Mouse (Mus musculus) midbrain, embryonic 15.5 days (tissue): ENCODE results near the gene Tax1bp1. TPM values are rescaled to one million over a fixed set of nuclear protein-coding genes. Genes with fewer than 3 reads are reported as not detected.

ENCODE experiments used
- ATAC-seq: fragments of 200-750 bp; cut with Nextera tagmentation; replicated peaks from 2 replicates; pipeline ENCODE4 v1.8.0; 2017; ENCODE audit warnings: moderate TSS enrichment
- H3K27ac ChIP-seq: fragments of 300-500 bp; sonication (generic); 2 replicates; pipeline ENCODE4 v1.5.1; 2015; ENCODE audit warnings: mild to moderate bottlenecking, inconsistent platforms
- H3K27me3 ChIP-seq: fragments of 300-500 bp; sonication (generic); replicated peaks from 2 replicates; pipeline ENCODE4 v1.6.1; 2015; ENCODE audit warnings: inconsistent platforms
- H3K36me3 ChIP-seq: fragments of 300-500 bp; sonication (generic); replicated peaks from 2 replicates; pipeline ENCODE4 v1.6.1; 2015; ENCODE audit warnings: inconsistent platforms
- H3K4me1 ChIP-seq: fragments of 300-500 bp; sonication (generic); 2 replicates; pipeline ENCODE4 v1.6.1; 2015; ENCODE audit warnings: inconsistent platforms
- H3K4me2 ChIP-seq: fragments of 300-500 bp; sonication (generic); 2 replicates; pipeline ENCODE4 v1.6.1; 2015; ENCODE audit warnings: inconsistent platforms, mild to moderate bottlenecking, moderate library complexity
- H3K4me3 ChIP-seq: fragments of 300-500 bp; sonication (generic); 2 replicates; pipeline ENCODE4 v1.5.1; 2015; ENCODE audit warnings: mild to moderate bottlenecking, inconsistent platforms
- H3K9ac ChIP-seq: fragments of 300-500 bp; sonication (generic); 2 replicates; pipeline ENCODE4 v1.6.1; 2015; ENCODE audit warnings: mild to moderate bottlenecking, inconsistent platforms
- H3K9me3 ChIP-seq: fragments of 300-500 bp; sonication (generic); 2 replicates; pipeline ENCODE4 v1.6.1; 2016; ENCODE audit warnings: inconsistent platforms
- WGBS: fragments of 180-500 bp; shearing (Covaris S2); methylation state at CpG from one replicate; pipeline ENCODE4 v1.1.7; 2015; ENCODE audit warnings: mixed read lengths; 5-methylcytosine and 5-hydroxymethylcytosine counted together
- polyA plus RNA-seq: library from polyadenylated mRNA; unstranded; fragments of >200 nt; fragmentation: Nextera tagmentation; extraction: Ambion mirVana; gene quantifications from 2 replicates; pipeline ENCODE4 v1.2.1, GENCODE M21; 2015

Gene Tax1bp1
- polyA plus RNA-seq, 1 experiment from 2014 or later = 144 TPM

- no peak overlapping the region for H3K27ac ChIP-seq
- WGBS = 75% methylated on average over 5 of the region's 5 CpGs
- H3K4me3 ChIP-seq = no peak overlapping the region
- no peaks in the 10 kb centered on the region for H3K9me3 ChIP-seq
- ATAC-seq = no peak
- H3K4me1 ChIP-seq = 0 out of 2 replicates have a peak, but pooled peaks cover 4% of the 10 kb centered on the region
- no peak overlapping the region for H3K4me2 ChIP-seq
- no peaks in the 10 kb centered on the region for H3K27me3 ChIP-seq
- no peaks in the 10 kb centered on the region for H3K36me3 ChIP-seq
- H3K9ac ChIP-seq = no peak overlapping the region
Observed at GRCm38 (mm10) chr6:52779546-52779945, 66.0 kb downstream of the Tax1bp1 start.

- Histone ChIP-seq H3K4me3 (no peak overlapping the region), H3K4me2 (no peak overlapping the region), H3K9ac (no peak overlapping the region), H3K4me1 (peaks cover 8% of the 10 kb centered on the region; the same call in 1 of the 2 replicates), H3K9me3 (no peaks in the 10 kb centered on the region), H3K27ac (no peak overlapping the region), H3K36me3 (no peaks in the 10 kb centered on the region), H3K27me3 (no peaks in the 10 kb centered on the region)
- ATAC-seq = no peak
- WGBS = 81% methylated on average over 10 of the region's 10 CpGs
Observed at GRCm38 (mm10) chr6:52790316-52790715, 76.8 kb downstream of the Tax1bp1 start.

GRCm38 (mm10) chr6:52790781-52791180, 77.3 kb downstream of the Tax1bp1 start:
- no peak overlapping the region for H3K27ac ChIP-seq
- peaks cover 8% of the 10 kb centered on the region; the same call in 1 of the 2 replicates for H3K4me1 ChIP-seq
- H3K36me3 ChIP-seq = no peaks in the 10 kb centered on the region
- no peaks in the 10 kb centered on the region for H3K9me3 ChIP-seq
- H3K4me3 ChIP-seq = no peak overlapping the region
- ATAC-seq = no peak
- H3K9ac ChIP-seq = no peak overlapping the region
- H3K27me3 ChIP-seq = no peaks in the 10 kb centered on the region
- no peak overlapping the region for H3K4me2 ChIP-seq
- 82% methylated on average over 4 of the region's 4 CpGs for WGBS

GRCm38 (mm10) chr6:52792455-52792854, 78.9 kb downstream of the Tax1bp1 start:
- ATAC-seq = no peak
- H3K4me2 ChIP-seq = no peak overlapping the region
- H3K4me3 ChIP-seq = no peak overlapping the region
- no peak overlapping the region for H3K9ac ChIP-seq
- no peak overlapping the region for H3K27ac ChIP-seq
- H3K27me3 ChIP-seq = no peaks in the 10 kb centered on the region
- H3K36me3 ChIP-seq = no peaks in the 10 kb centered on the region
- H3K4me1 ChIP-seq = peaks cover 13% of the 10 kb centered on the region
- H3K9me3 ChIP-seq = no peaks in the 10 kb centered on the region
- 83% methylated on average over 3 of the region's 3 CpGs for WGBS

GRCm38 (mm10) chr6:52795029-52795841, 81.7 kb downstream of the Tax1bp1 start:
- Histone ChIP-seq H3K9ac (no peak overlapping the region), H3K4me1 (peaks cover 14% of the 10 kb centered on the region), H3K27ac (no peak overlapping the region), H3K9me3 (no peaks in the 10 kb centered on the region), H3K36me3 (no peaks in the 10 kb centered on the region), H3K4me2 (no peak overlapping the region), H3K27me3 (no peaks in the 10 kb centered on the region), H3K4me3 (no peak overlapping the region)
- WGBS = 68% methylated on average over 16 of the region's 16 CpGs
- ATAC-seq = no peak

- no peak overlapping the region for H3K4me3 ChIP-seq
- no peaks in the 10 kb centered on the region for H3K36me3 ChIP-seq
- no peak overlapping the region for H3K4me2 ChIP-seq
- no peak overlapping the region for H3K9ac ChIP-seq
- H3K27me3 ChIP-seq = no peaks in the 10 kb centered on the region
- ATAC-seq = no peak; the same call in 1 of the 2 replicates
- peaks cover 12% of the 10 kb centered on the region; the same call in 1 of the 2 replicates for H3K4me1 ChIP-seq
- no peaks in the 10 kb centered on the region for H3K9me3 ChIP-seq
- 56% methylated on average over 9 of the region's 9 CpGs for WGBS
- H3K27ac ChIP-seq = no peak overlapping the region
Observed at GRCm38 (mm10) chr6:52796035-52796598, 82.6 kb downstream of the Tax1bp1 start.

GRCm38 (mm10) chr6:52796691-52797090, 83.2 kb downstream of the Tax1bp1 start:
- no peak overlapping the region for H3K9ac ChIP-seq
- no peaks in the 10 kb centered on the region for H3K9me3 ChIP-seq
- H3K36me3 ChIP-seq = no peaks in the 10 kb centered on the region
- 64% methylated on average over 1 of the region's 1 CpGs for WGBS
- H3K4me1 ChIP-seq = peaks cover 12% of the 10 kb centered on the region; the same call in 1 of the 2 replicates
- ATAC-seq = no peak
- no peak overlapping the region for H3K4me3 ChIP-seq
- no peaks in the 10 kb centered on the region for H3K27me3 ChIP-seq
- H3K4me2 ChIP-seq = no peak overlapping the region
- H3K27ac ChIP-seq = no peak overlapping the region

GRCm38 (mm10) chr6:52797252-52797800, 83.8 kb downstream of the Tax1bp1 start:
- H3K9me3 ChIP-seq = no peaks in the 10 kb centered on the region
- H3K27ac ChIP-seq = no peak overlapping the region
- no peaks in the 10 kb centered on the region for H3K27me3 ChIP-seq
- peaks cover 12% of the 10 kb centered on the region; the same call in 1 of the 2 replicates for H3K4me1 ChIP-seq
- ATAC-seq = no peak
- no peak overlapping the region for H3K4me2 ChIP-seq
- H3K9ac ChIP-seq = no peak overlapping the region
- 44% methylated on average over 6 of the region's 6 CpGs for WGBS
- H3K36me3 ChIP-seq = no peaks in the 10 kb centered on the region
- no peak overlapping the region for H3K4me3 ChIP-seq

GRCm38 (mm10) chr6:52802181-52802580, 88.7 kb downstream of the Tax1bp1 start:
- WGBS = 47% methylated on average over 9 of the region's 9 CpGs
- Histone ChIP-seq H3K4me2 (no peak overlapping the region), H3K9ac (no peak overlapping the region), H3K4me1 (peaks cover 10% of the 10 kb centered on the region; the same call in 1 of the 2 replicates), H3K4me3 (no peak overlapping the region), H3K27ac (no peak overlapping the region), H3K9me3 (no peaks in the 10 kb centered on the region), H3K27me3 (no peaks in the 10 kb centered on the region), H3K36me3 (no peaks in the 10 kb centered on the region)
- ATAC-seq = no peak

GRCm38 (mm10) chr6:52805237-52805856, 91.8 kb downstream of the Tax1bp1 start:
- ATAC-seq = no peak
- H3K4me2 ChIP-seq = no peak overlapping the region
- no peaks in the 10 kb centered on the region for H3K36me3 ChIP-seq
- no peak overlapping the region for H3K4me3 ChIP-seq
- H3K27ac ChIP-seq = no peak overlapping the region
- WGBS = 97% methylated on average over 3 of the region's 3 CpGs
- no peak overlapping the region for H3K9ac ChIP-seq
- no peaks in the 10 kb centered on the region for H3K4me1 ChIP-seq
- H3K27me3 ChIP-seq = no peaks in the 10 kb centered on the region
- H3K9me3 ChIP-seq = no peaks in the 10 kb centered on the region
